Mouse (Mus musculus) cerebellum, adult 2 months (tissue): ENCODE data around the gene 1810010D01Rik. TPM values are rescaled to one million over a fixed set of nuclear protein-coding genes. Genes with fewer than 3 reads are reported as not detected.

ENCODE experiments used
- DNase-seq, 2 experiments: peaks; one replicate each; pipeline ENCODE4 v3.0.0; 2021
- H3K27ac ChIP-seq: fragments of 200-500 bp; 2 replicates; pipeline ENCODE4 v1.5.1; 2012; ENCODE audit warnings: low read length, control low read depth, inconsistent platforms; ENCODE audit not compliant: insufficient read depth
- H3K27me3 ChIP-seq: fragments of 200-500 bp; 2 replicates; pipeline ENCODE4 v1.6.1; 2012; ENCODE audit warnings: inconsistent platforms, mild to moderate bottlenecking, low read length, moderate library complexity; ENCODE audit not compliant: control insufficient read depth, insufficient read depth
- H3K4me1 ChIP-seq: fragments of 200-500 bp; 2 replicates; pipeline ENCODE4 v1.6.1; 2011; ENCODE audit warnings: low read length; ENCODE audit not compliant: control insufficient read depth, insufficient read depth
- H3K4me3 ChIP-seq: fragments of 200-500 bp; replicated peaks from 2 replicates; pipeline ENCODE3; 2011; ENCODE audit warnings: mild to moderate bottlenecking, low read depth, low read length, control low read depth; ENCODE audit not compliant: insufficient read depth
- CTCF ChIP-seq: fragments of 200-500 bp; IDR thresholded peaks from 2 replicates; pipeline ENCODE4 v1.5.1; 2011; ENCODE audit warnings: low read depth, mild to moderate bottlenecking, control low read depth, low read length, moderate library complexity, borderline replicate concordance; ENCODE audit not compliant: insufficient read depth
- POLR2A ChIP-seq: fragments of 200-500 bp; IDR thresholded peaks from 2 replicates; pipeline ENCODE4 v1.6.1; 2011; ENCODE audit warnings: low read length, control low read depth, borderline replicate concordance; ENCODE audit not compliant: insufficient read depth
- WGBS: fragments of 180-500 bp; shearing (Covaris S2); methylation state at CpG from one replicate; pipeline ENCODE4 v1.1.7; 2018; 5-methylcytosine and 5-hydroxymethylcytosine counted together
- polyA plus RNA-seq: library from polyadenylated mRNA; depleted of rRNA; stranded (reverse); fragments of >200 nt; gene quantifications from 2 replicates; pipeline ENCODE4 v1.2.3, GENCODE M21; 2012

The 1810010D01Rik gene
- polyA plus RNA-seq, 1 experiment: 11.3 TPM

DNA sequence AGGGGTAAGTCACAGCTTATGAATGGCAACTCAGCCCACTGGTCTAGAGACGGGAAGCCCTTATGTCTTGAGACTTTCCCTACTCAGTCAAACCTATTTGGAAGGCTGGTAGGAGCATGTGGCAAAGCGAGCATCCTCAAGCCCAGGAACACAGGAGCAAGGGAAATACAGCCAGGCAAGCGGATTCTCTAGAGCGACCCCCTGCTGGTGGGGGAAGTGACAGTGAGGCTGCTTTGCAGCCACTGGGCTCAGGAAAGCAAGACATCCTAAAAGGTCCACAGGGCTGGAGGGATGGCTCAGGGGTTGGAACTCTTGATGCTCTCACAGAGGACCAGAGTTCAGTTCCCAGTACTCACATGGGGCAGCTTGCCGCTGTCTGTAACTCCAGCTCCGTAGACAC lies 11.6 kb downstream of the 1810010D01Rik start:
- Histone ChIP-seq H3K27ac (no peak overlapping the region), H3K27me3 (no peaks in the 10 kb centered on the region), H3K4me1 (peaks cover 29% of the 10 kb centered on the region), H3K4me3 (no peak overlapping the region)
- TF ChIP-seq POLR2A: no peak
- no peak for TF ChIP-seq CTCF
- peak in 1 of 2 experiments; percentile 25 for DNase-seq
- 78% methylated on average over 6 of the region's 6 CpGs for WGBS

DNA sequence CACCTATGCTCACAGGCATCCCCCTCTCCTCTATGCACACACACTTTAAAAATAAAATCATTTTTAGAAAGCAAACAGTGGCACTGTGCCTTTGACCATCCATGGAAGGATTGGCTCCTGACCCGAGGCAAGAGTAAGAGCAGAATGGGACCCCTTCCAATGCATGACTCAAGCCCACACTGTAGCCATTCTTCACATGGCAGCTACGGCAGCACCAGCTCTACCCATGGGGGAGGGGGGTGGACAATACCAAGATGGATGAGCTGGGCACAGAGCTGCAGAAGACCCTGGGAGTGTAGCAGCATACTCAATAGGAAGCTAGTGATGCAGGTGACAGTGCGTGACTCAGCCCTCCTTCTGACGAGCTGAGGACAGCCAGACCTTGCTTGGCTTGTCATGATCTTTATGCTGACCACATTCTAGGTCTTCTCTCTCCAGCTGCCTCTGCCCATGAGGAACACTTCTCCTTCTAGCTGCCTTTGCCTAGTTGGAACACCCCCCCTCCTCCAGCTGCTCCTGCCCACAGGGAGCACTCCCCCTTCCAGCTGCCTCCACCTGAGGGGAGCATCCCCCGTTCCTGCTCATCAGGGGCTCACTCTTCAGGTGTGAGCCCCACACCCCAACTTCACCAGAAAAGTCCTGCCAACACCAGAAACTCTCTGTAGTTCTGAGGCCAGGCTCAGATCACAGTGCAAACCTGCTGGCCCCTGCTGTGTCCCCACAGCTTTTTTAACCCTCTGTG lies 12.6 kb downstream of the 1810010D01Rik start:
- 47% methylated on average over 5 of the region's 5 CpGs for WGBS
- DNase-seq: peak; percentile 23 to 49
- Histone ChIP-seq H3K4me3 (no peak overlapping the region), H3K27me3 (no peaks in the 10 kb centered on the region), H3K27ac (no peak overlapping the region), H3K4me1 (peaks cover 29% of the 10 kb centered on the region)
- TF ChIP-seq CTCF: no peak
- TF ChIP-seq POLR2A: no peak

DNA sequence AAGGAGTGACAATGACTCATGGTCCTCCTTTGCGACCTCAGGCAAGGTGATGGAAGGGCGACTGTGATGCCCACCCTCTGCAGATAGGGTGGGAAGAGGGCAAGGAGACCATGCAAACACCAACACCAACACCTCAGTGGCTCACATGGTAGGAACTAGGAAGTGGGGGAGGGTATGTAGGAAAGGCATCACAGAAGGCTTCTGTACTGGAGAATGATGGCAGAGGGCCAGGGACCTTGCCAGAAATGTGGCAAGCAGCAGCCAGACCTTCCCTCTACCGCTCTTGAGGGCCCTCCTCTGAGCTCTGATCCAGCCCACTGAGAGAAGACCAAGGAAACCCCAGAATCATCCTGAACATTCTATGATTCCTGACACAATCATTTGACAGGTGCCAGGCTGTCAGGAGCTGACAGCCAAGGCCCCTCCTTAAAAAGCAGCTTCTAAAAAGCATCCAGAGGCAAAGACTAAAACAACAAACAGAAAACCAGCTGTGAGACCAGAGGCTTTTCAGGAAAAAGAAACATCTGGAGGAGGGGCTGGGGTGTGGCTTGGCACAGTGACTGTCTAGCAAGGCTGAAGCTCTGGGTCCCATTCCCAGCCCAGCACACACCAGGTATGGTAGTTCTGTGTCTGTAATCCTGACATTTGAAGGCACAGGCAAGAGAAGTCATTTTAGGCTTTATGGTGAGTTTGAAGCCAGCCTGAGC lies 13.3 kb downstream of the 1810010D01Rik start:
- TF ChIP-seq CTCF: no peak
- TF ChIP-seq POLR2A: no peak
- Histone ChIP-seq H3K4me3 (no peak overlapping the region), H3K4me1 (peaks cover 26% of the 10 kb centered on the region), H3K27ac (no peak overlapping the region), H3K27me3 (no peaks in the 10 kb centered on the region)
- DNase-seq: peak; percentile 46 to 61
- 49% methylated on average over 3 of the region's 3 CpGs for WGBS

DNA sequence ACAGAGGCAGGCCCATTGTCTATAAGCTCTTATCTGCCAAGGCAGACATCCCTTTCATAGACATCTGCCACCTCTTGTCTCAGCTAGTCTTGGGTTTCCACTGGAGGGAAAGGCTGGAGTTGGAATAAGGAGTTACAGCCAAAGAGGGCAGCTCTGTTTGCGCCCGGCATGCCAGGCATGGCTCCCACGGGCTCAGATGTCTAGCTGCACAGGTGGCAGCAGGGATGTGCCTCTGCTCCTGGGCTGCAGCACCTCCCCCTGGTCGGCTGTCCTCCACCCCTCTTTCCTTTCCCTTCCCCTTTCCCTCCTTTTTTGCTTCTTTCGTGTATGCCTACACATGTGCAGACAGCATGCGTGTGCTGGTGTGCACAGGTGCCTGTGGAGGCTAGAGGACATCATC lies 15.1 kb downstream of the 1810010D01Rik start:
- WGBS: 67% methylated on average over 6 of the region's 6 CpGs
- H3K4me3 ChIP-seq: no peak overlapping the region
- no peak for DNase-seq
- H3K4me1 ChIP-seq: peaks cover 19% of the 10 kb centered on the region
- TF ChIP-seq POLR2A: no peak
- no peak for TF ChIP-seq CTCF
- no peaks in the 10 kb centered on the region for H3K27me3 ChIP-seq
- H3K27ac ChIP-seq: no peak overlapping the region

DNA sequence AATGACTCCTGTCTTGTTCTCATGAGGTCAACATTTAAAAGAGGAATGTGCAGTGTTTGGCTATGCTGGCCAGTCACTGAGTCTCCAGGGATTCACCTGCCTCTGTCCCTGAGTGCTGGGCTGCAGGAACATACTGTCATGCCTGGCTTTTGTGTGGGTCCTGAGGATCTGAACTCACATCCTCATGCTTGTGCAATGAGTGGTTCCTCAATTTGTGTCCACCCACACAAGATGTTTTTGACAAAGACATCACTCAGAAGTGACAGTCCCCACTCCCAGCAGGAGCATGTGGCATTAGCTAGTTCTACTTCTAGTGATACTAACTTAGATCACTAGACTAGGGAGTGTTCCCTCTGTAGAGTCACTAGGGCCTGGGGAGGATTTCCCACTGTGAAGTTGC lies 17.4 kb downstream of the 1810010D01Rik start:
- Histone ChIP-seq H3K4me1 (peaks cover 15% of the 10 kb centered on the region), H3K4me3 (no peak overlapping the region), H3K27ac (no peak overlapping the region), H3K27me3 (no peaks in the 10 kb centered on the region)
- DNase-seq: no peak
- TF ChIP-seq CTCF: no peak
- TF ChIP-seq POLR2A: no peak

DNA sequence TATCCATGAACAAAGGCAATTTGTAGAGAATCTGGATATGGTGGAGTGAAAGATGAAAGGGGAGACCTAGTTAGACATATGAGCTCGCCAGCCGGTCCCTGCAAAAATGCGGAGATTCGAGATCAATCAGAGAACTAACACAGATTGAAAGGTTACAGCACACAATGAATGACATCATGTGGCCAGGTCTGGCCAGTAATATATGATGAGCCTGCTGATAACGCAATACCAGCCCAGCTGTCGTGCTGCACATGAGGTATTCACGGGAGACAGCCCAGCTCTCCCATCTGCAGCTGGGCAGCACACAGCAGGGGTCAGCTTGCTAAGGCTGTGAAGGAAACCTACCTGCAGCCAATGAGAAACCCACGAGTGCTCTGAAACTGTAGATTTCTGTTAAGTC lies 18.6 kb downstream of the 1810010D01Rik start:
- no peak for TF ChIP-seq POLR2A
- TF ChIP-seq CTCF: no peak
- no peak overlapping the region for H3K27ac ChIP-seq
- 79% methylated on average over 8 of the region's 8 CpGs for WGBS

DNA sequence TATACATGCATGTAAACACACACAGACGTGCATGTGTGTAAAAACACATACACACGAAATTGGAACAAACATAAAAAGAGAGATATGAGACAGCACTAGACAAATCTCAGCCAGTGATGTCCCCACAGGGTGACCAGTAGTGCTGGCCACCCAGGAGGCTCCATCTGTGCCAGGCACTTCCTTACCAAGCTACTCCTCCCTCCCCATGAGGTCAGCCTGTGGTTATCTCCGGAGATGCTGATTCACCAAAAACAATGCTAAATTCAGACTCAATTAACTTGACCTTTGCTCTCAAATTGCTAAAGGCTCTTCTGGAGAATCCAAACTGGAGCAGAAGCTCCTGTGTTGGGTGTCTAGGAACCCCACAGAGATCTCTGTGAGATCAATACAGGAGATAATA lies 20.1 kb downstream of the 1810010D01Rik start:
- Histone ChIP-seq H3K27me3 (no peaks in the 10 kb centered on the region), H3K27ac (no peak overlapping the region), H3K4me3 (no peak overlapping the region), H3K4me1 (no peaks in the 10 kb centered on the region)
- WGBS: 63% methylated on average over 3 of the region's 3 CpGs
- TF ChIP-seq CTCF (no peak), POLR2A (no peak)
- DNase-seq: no peak

More for the DNA sequence above, 18.6 kb downstream of the 1810010D01Rik start:
- no peak overlapping the region for H3K4me3 ChIP-seq
- no peaks in the 10 kb centered on the region for H3K27me3 ChIP-seq
- no peak for DNase-seq
- peaks cover 5% of the 10 kb centered on the region for H3K4me1 ChIP-seq

DNA sequence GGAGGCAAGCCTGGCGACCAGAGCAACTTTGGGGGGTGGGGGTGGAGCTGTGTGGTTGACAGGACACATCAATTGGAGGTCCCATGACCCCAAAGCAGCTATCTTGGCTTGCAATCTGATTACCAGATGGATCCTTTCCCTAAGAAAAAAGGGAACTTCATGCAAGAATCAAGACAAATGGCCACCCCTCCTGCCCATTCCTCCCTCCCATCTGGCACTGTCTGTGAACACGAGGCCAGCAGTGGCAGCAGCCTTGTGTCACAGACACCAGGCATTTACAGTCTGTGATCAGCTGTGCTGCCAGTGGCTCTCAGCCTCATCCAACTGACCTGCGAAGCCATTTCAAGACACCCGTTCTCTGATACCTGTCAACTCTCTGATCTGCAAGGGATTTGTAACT lies 25.5 kb downstream of the 1810010D01Rik start:
- H3K4me1 ChIP-seq: peaks cover 9% of the 10 kb centered on the region
- no peak overlapping the region for H3K27ac ChIP-seq
- 74% methylated on average over 4 of the region's 4 CpGs for WGBS
- TF ChIP-seq CTCF: no peak
- no peak for TF ChIP-seq POLR2A
- H3K27me3 ChIP-seq: no peaks in the 10 kb centered on the region
- no peak for DNase-seq
- no peak overlapping the region for H3K4me3 ChIP-seq
